Mouse (Mus musculus): ENCODE data around the gene Zbtb16. TPM values are rescaled to one million over a fixed set of nuclear protein-coding genes. Genes with fewer than 3 reads are reported as not detected.

Gene Zbtb16
- polyA plus RNA-seq, 1 experiment: not detected

- no peaks in the 10 kb centered on the region for H3K4me1 ChIP-seq (ENCODE audit: control insufficient read depth, insufficient read depth, low read length)
- H3K27ac ChIP-seq (ENCODE audit: insufficient read depth, low read length): no peak overlapping the region
- TF ChIP-seq CTCF (IDR thresholded peaks at IDR 0.05; ENCODE audit: borderline replicate concordance, insufficient read depth, low read length) (no peak), POLR2A (IDR thresholded peaks at IDR 0.05; ENCODE audit: low read depth, low read length) (no peak)
- H3K4me3 ChIP-seq (ENCODE audit: insufficient read depth, low read length): no peak overlapping the region
These were observed 82.1 kb downstream of the Zbtb16 start for GRCm38 (mm10) chr9:48753881-48754280.

GRCm38 (mm10) chr9:48751900-48752299 is 84.1 kb downstream of the Zbtb16 start:
- H3K27ac ChIP-seq (ENCODE audit: insufficient read depth, low read length): no peak overlapping the region
- no peak overlapping the region for H3K4me3 ChIP-seq (ENCODE audit: insufficient read depth, low read length)
- TF ChIP-seq POLR2A (IDR thresholded peaks at IDR 0.05; ENCODE audit: low read depth, low read length): no peak
- no peak for TF ChIP-seq CTCF (IDR thresholded peaks at IDR 0.05; ENCODE audit: borderline replicate concordance, insufficient read depth, low read length)
- no peaks in the 10 kb centered on the region for H3K4me1 ChIP-seq (ENCODE audit: control insufficient read depth, insufficient read depth, low read length)

- no peak for TF ChIP-seq CTCF (IDR thresholded peaks at IDR 0.05; ENCODE audit: borderline replicate concordance, insufficient read depth, low read length)
- TF ChIP-seq POLR2A (IDR thresholded peaks at IDR 0.05; ENCODE audit: low read depth, low read length): no peak
These were observed 86.4 kb downstream of the Zbtb16 start for GRCm38 (mm10) chr9:48749666-48750065.

GRCm38 (mm10) chr9:48749168-48749567 is 86.9 kb downstream of the Zbtb16 start:
- Histone ChIP-seq H3K4me3 (ENCODE audit: insufficient read depth, low read length) (no peak overlapping the region), H3K27ac (ENCODE audit: insufficient read depth, low read length) (no peak overlapping the region), H3K4me1 (ENCODE audit: control insufficient read depth, insufficient read depth, low read length) (no peaks in the 10 kb centered on the region)
- no peak for TF ChIP-seq POLR2A (IDR thresholded peaks at IDR 0.05; ENCODE audit: low read depth, low read length)
- no peak for TF ChIP-seq CTCF (IDR thresholded peaks at IDR 0.05; ENCODE audit: borderline replicate concordance, insufficient read depth, low read length)

More at GRCm38 (mm10) chr9:48749666-48750065, 86.4 kb downstream of the Zbtb16 start:
- no peak overlapping the region for H3K4me3 ChIP-seq (ENCODE audit: insufficient read depth, low read length)
- no peaks in the 10 kb centered on the region for H3K4me1 ChIP-seq (ENCODE audit: control insufficient read depth, insufficient read depth, low read length)
- H3K27ac ChIP-seq (ENCODE audit: insufficient read depth, low read length): no peak overlapping the region

- Histone ChIP-seq H3K4me3 (ENCODE audit: insufficient read depth, low read length) (no peak overlapping the region), H3K27ac (ENCODE audit: insufficient read depth, low read length) (no peak overlapping the region), H3K4me1 (ENCODE audit: control insufficient read depth, insufficient read depth, low read length) (no peaks in the 10 kb centered on the region)
- TF ChIP-seq CTCF (IDR thresholded peaks at IDR 0.05; ENCODE audit: borderline replicate concordance, insufficient read depth, low read length): no peak
- TF ChIP-seq POLR2A (IDR thresholded peaks at IDR 0.05; ENCODE audit: low read depth, low read length): no peak
These were observed 87.3 kb downstream of the Zbtb16 start for GRCm38 (mm10) chr9:48748761-48749160.

GRCm38 (mm10) chr9:48748216-48748615 is 87.8 kb downstream of the Zbtb16 start:
- Histone ChIP-seq H3K4me3 (ENCODE audit: insufficient read depth, low read length) (no peak overlapping the region), H3K27ac (ENCODE audit: insufficient read depth, low read length) (no peak overlapping the region), H3K4me1 (ENCODE audit: control insufficient read depth, insufficient read depth, low read length) (no peaks in the 10 kb centered on the region)
- no peak for TF ChIP-seq POLR2A (IDR thresholded peaks at IDR 0.05; ENCODE audit: low read depth, low read length)

- Histone ChIP-seq H3K27ac (ENCODE audit: insufficient read depth, low read length) (no peak overlapping the region), H3K4me1 (ENCODE audit: control insufficient read depth, insufficient read depth, low read length) (no peaks in the 10 kb centered on the region), H3K4me3 (ENCODE audit: insufficient read depth, low read length) (no peak overlapping the region)
- no peak for TF ChIP-seq POLR2A (IDR thresholded peaks at IDR 0.05; ENCODE audit: low read depth, low read length)
These were observed 89.5 kb downstream of the Zbtb16 start for GRCm38 (mm10) chr9:48746506-48746905.

- Histone ChIP-seq H3K27ac (ENCODE audit: insufficient read depth, low read length) (no peak overlapping the region), H3K4me1 (ENCODE audit: control insufficient read depth, insufficient read depth, low read length) (no peaks in the 10 kb centered on the region), H3K4me3 (ENCODE audit: insufficient read depth, low read length) (no peak overlapping the region)
- TF ChIP-seq POLR2A (IDR thresholded peaks at IDR 0.05; ENCODE audit: low read depth, low read length) (no peak), CTCF (IDR thresholded peaks at IDR 0.05; ENCODE audit: borderline replicate concordance, insufficient read depth, low read length) (no peak)
These were observed 90.5 kb downstream of the Zbtb16 start for GRCm38 (mm10) chr9:48745347-48746119.

- TF ChIP-seq POLR2A (IDR thresholded peaks at IDR 0.05; ENCODE audit: low read depth, low read length) (no peak), CTCF (IDR thresholded peaks at IDR 0.05; ENCODE audit: borderline replicate concordance, insufficient read depth, low read length) (no peak)
- no peak overlapping the region for H3K4me3 ChIP-seq (ENCODE audit: insufficient read depth, low read length)
- peaks cover 2% of the 10 kb centered on the region; the same call in 1 of the 2 replicates for H3K4me1 ChIP-seq (ENCODE audit: control insufficient read depth, insufficient read depth, low read length)
- H3K27ac ChIP-seq (ENCODE audit: insufficient read depth, low read length): no peak overlapping the region
These were observed 91.1 kb downstream of the Zbtb16 start for GRCm38 (mm10) chr9:48744916-48745315.

GRCm38 (mm10) chr9:48744451-48744850 is 91.6 kb downstream of the Zbtb16 start:
- H3K27ac ChIP-seq (ENCODE audit: insufficient read depth, low read length): no peak overlapping the region
- H3K4me1 ChIP-seq (ENCODE audit: control insufficient read depth, insufficient read depth, low read length): peaks cover 2% of the 10 kb centered on the region; the same call in 1 of the 2 replicates
- TF ChIP-seq POLR2A (IDR thresholded peaks at IDR 0.05; ENCODE audit: low read depth, low read length) (no peak), CTCF (IDR thresholded peaks at IDR 0.05; ENCODE audit: borderline replicate concordance, insufficient read depth, low read length) (no peak)
- H3K4me3 ChIP-seq (ENCODE audit: insufficient read depth, low read length): no peak overlapping the region
